ENCODE assay signal across 24 mouse cellular contexts in the genomic region with DNA sequence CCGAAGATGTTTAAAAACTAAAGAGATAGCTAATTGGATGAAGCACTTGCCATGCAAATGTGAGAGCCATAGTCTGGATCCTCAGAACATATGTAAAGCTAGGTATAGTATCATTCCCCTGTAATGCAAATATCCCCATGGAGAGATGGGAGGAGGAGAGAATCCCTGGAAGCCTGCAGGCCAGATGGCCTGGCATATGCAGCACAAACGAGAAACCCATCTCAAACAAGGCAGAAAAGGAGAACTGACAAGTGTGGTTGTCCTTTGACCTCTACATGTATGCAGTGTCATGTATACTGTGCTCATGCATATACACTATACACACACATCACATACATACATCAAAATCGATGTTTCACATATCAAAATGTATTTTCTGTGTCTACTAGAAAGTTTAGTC. TPM values are rescaled to one million over a fixed set of nuclear protein-coding genes. Genes with fewer than 3 reads are reported as not detected.
A peak's percentile ranks its signal among the peaks of the same experiment; 100 is the strongest.
DNase-seq lines count a peak whose midpoint lies in the region; ATAC-seq lines count a peak whose summit lies in the region.
"Had no signal": no experiment of that assay in that cellular context is flagged by ENCODE, and none has a peak within 500 bp of the region (broad histone marks: within the 10 kb centered on the region; RNA-seq: fewer than 3 reads in every experiment).

No protein-coding gene starts in this region.

- H3K27me3 ChIP-seq in hindbrain, embryonic 12.5 days: no peaks in the 10 kb centered on the region
- no peaks in the 10 kb centered on the region for H3K27me3 ChIP-seq in hindbrain, embryonic 10.5 days (ENCODE audit: insufficient read depth, poor library complexity, severe bottlenecking)
- no peaks in the 10 kb centered on the region for H3K27me3 ChIP-seq in midbrain, embryonic 14.5 days (ENCODE audit: control insufficient read depth, insufficient read depth, low read length)
- H3K27me3 ChIP-seq in midbrain, embryonic 13.5 days: no peaks in the 10 kb centered on the region
- H3K27me3 ChIP-seq: embryonic facial prominence, embryonic 13.5 days; intestine, embryonic 15.5 days; neural tube, embryonic 15.5 days had no signal

- no peaks in the 10 kb centered on the region for H3K4me1 ChIP-seq in hindbrain, embryonic 12.5 days
- no peaks in the 10 kb centered on the region for H3K4me1 ChIP-seq in hindbrain, embryonic 10.5 days (replicated peaks)
- no peaks in the 10 kb centered on the region for H3K4me1 ChIP-seq in midbrain, embryonic 14.5 days (ENCODE audit: control insufficient read depth, insufficient read depth, low read length)
- H3K4me1 ChIP-seq in midbrain, embryonic 13.5 days (replicated peaks): no peaks in the 10 kb centered on the region
- H3K4me1 ChIP-seq: embryonic facial prominence, embryonic 13.5 days; heart, embryonic 10.5 days; intestine, embryonic 15.5 days; neural tube, embryonic 15.5 days had no signal

- ATAC-seq in hindbrain, embryonic 12.5 days (ENCODE audit: low FRiP score): 0 out of 2 replicates have a peak, but pooled peaks have one; percentile 46
- peak; percentile 14; the same call in 1 of the 2 replicates for ATAC-seq in midbrain, embryonic 14.5 days (ENCODE audit: low FRiP score, low TSS enrichment)
- ATAC-seq in midbrain, embryonic 13.5 days: no peak
- ATAC-seq: CD4-positive, CD25-positive, alpha-beta regulatory T cell, adult 4 months; intestine, embryonic 15.5 days; lung, postnatal 0 days had no signal

- no peaks in the 10 kb centered on the region for H3K36me3 ChIP-seq in hindbrain, embryonic 12.5 days
- no peaks in the 10 kb centered on the region for H3K36me3 ChIP-seq in hindbrain, embryonic 10.5 days
- no peaks in the 10 kb centered on the region for H3K36me3 ChIP-seq in midbrain, embryonic 14.5 days (ENCODE audit: control insufficient read depth, insufficient read depth, low read length)
- no peaks in the 10 kb centered on the region for H3K36me3 ChIP-seq in midbrain, embryonic 13.5 days
- H3K36me3 ChIP-seq: embryonic facial prominence, embryonic 13.5 days; heart, embryonic 10.5 days; intestine, embryonic 15.5 days; neural tube, embryonic 15.5 days had no signal

- H3K27ac ChIP-seq in hindbrain, embryonic 12.5 days: no peak overlapping the region
- H3K27ac ChIP-seq in hindbrain, embryonic 10.5 days: no peak overlapping the region
- no peak overlapping the region for H3K27ac ChIP-seq in midbrain, embryonic 14.5 days (replicated peaks; ENCODE audit: low read depth, low read length)
- H3K27ac ChIP-seq in midbrain, embryonic 13.5 days: no peak overlapping the region
- H3K27ac ChIP-seq: embryonic facial prominence, embryonic 13.5 days; heart, embryonic 10.5 days; intestine, embryonic 15.5 days; macrophage; neural tube, embryonic 15.5 days had no signal

- H3K4me3 ChIP-seq in hindbrain, embryonic 12.5 days: no peak overlapping the region
- no peak overlapping the region for H3K4me3 ChIP-seq in hindbrain, embryonic 10.5 days
- no peak overlapping the region for H3K4me3 ChIP-seq in midbrain, embryonic 14.5 days (replicated peaks; ENCODE audit: low read depth, low read length)
- H3K4me3 ChIP-seq in midbrain, embryonic 13.5 days (replicated peaks): no peak overlapping the region
- H3K4me3 ChIP-seq: embryonic facial prominence, embryonic 13.5 days; erythroblast, embryonic 14.5 days; heart, embryonic 10.5 days; intestine, embryonic 15.5 days; neural tube, embryonic 15.5 days had no signal

- no peak overlapping the region for H3K4me2 ChIP-seq in hindbrain, embryonic 12.5 days (replicated peaks)
- H3K4me2 ChIP-seq in midbrain, embryonic 14.5 days (ENCODE audit: low read length): no peak overlapping the region
- no peak overlapping the region for H3K4me2 ChIP-seq in midbrain, embryonic 13.5 days (replicated peaks)
- H3K4me2 ChIP-seq: embryonic facial prominence, embryonic 13.5 days; intestine, embryonic 15.5 days; neural tube, embryonic 15.5 days had no signal

- 66% methylated on average over 3 of the region's 3 CpGs for WGBS in hindbrain, embryonic 12.5 days
- WGBS in hindbrain, embryonic 10.5 days: 71% methylated on average over 3 of the region's 3 CpGs
- 60% methylated on average over 3 of the region's 3 CpGs for WGBS in midbrain, embryonic 14.5 days
- WGBS in midbrain, embryonic 13.5 days: 71% methylated on average over 3 of the region's 3 CpGs

- H3K9ac ChIP-seq in hindbrain, embryonic 12.5 days: no peak overlapping the region
- no peak overlapping the region for H3K9ac ChIP-seq in midbrain, embryonic 14.5 days (replicated peaks; ENCODE audit: low read length)
- no peak overlapping the region for H3K9ac ChIP-seq in midbrain, embryonic 13.5 days (replicated peaks)
- H3K9ac ChIP-seq: embryonic facial prominence, embryonic 13.5 days; intestine, embryonic 15.5 days; neural tube, embryonic 15.5 days had no signal

- peak; percentile 2 for DNase-seq in cerebellum, adult 9-11 months
- no peak for DNase-seq in cerebellum, adult 8-10 months
- no peak for DNase-seq in hindbrain, embryonic 10.5 days (ENCODE audit: low spot score)
- no peak for DNase-seq in midbrain, embryonic 14.5 days
- DNase-seq in retina, embryonic 14.5 days (ENCODE audit: low spot score): peak; percentile 75
- DNase-seq in gastrocnemius, postnatal 10 days: no peak
- DNase-seq: adrenal gland, postnatal 14 days; heart, postnatal 4 days; kidney, adult 9 months; kidney, postnatal 14 days; thymus, adult 18-20 months; thymus, postnatal 4 days had no signal

- no peaks in the 10 kb centered on the region for H3K9me3 ChIP-seq in hindbrain, embryonic 12.5 days (replicated peaks)
- no peaks in the 10 kb centered on the region for H3K9me3 ChIP-seq in hindbrain, embryonic 10.5 days
- no peaks in the 10 kb centered on the region for H3K9me3 ChIP-seq in midbrain, embryonic 14.5 days (ENCODE audit: control insufficient read depth, low read length)
- H3K9me3 ChIP-seq in midbrain, embryonic 13.5 days: no peaks in the 10 kb centered on the region
- H3K9me3 ChIP-seq: embryonic facial prominence, embryonic 13.5 days; heart, embryonic 10.5 days; intestine, embryonic 15.5 days; neural tube, embryonic 15.5 days had no signal

RNA-seq across cellular contexts. Expression of a gene that starts 35.5 kb away (rescaled TPM):
- polyA plus RNA-seq in hindbrain, embryonic 12.5 days (2016; fragmentation: Nextera tagmentation; extraction: Ambion mirVana): 8.9 and 11.9 TPM in 2 replicates
- 2.2 and 3.2 TPM in 2 replicates for polyA plus RNA-seq in hindbrain, embryonic 10.5 days (2016; fragmentation: Nextera tagmentation; extraction: Ambion mirVana)
- polyA plus RNA-seq in midbrain, embryonic 14.5 days (2014; fragmentation: Nextera tagmentation; extraction: Ambion mirVana): 22.4 and 23.0 TPM in 2 replicates
- polyA plus RNA-seq in midbrain, embryonic 13.5 days (2015; fragmentation: Nextera tagmentation; extraction: Ambion mirVana): 15.3 and 17.5 TPM in 2 replicates
- under 1 TPM; 0.43 to 0.49 TPM for total RNA-seq in gastrocnemius, postnatal 10 days (2021)
- total RNA-seq: granulocyte monocyte progenitor cell, adult 5-6 weeks; liver, adult 2 months had no signal
- polyA plus RNA-seq: CD4-positive, CD25-positive, alpha-beta regulatory T cell, adult 4 months; liver, adult 2 months; macrophage had no signal

Comparison
In these comparisons a context has a peak if more than half of its experiments do, and no peak if none do; other contexts are left out.
1. DNase-seq: peak in cerebellum, adult 9-11 months (single experiment) and retina, embryonic 14.5 days (single experiment); none in cerebellum, adult 8-10 months (single experiment), hindbrain, embryonic 10.5 days (single experiment), midbrain, embryonic 14.5 days (single experiment) and gastrocnemius, postnatal 10 days (single experiment).